Mouse (Mus musculus): Measurements from ENCODE around the gene Snrpd3.

Snrpd3 gene

DNA sequence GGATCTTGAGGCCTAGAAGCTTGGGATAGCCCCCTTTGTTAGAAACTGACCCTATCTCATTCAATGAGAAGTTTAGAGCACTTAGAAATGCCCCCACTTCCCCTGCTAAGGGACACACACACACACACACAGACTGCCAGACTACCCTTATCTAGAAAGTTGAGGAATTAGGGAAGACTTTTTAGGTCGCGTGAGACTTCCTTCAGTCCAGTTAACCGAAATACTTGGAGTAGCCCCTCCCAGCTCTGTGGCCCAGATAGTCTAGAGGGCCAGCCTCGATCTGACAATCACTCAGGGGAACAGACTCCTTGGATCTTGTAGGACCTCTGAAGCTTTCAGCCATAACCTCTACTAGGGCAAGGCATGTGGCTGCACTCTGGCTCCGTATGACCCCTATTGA lies 50.7 kb downstream of the Snrpd3 start:
- DNase-seq (ENCODE audit: low read depth): no peak

DNA sequence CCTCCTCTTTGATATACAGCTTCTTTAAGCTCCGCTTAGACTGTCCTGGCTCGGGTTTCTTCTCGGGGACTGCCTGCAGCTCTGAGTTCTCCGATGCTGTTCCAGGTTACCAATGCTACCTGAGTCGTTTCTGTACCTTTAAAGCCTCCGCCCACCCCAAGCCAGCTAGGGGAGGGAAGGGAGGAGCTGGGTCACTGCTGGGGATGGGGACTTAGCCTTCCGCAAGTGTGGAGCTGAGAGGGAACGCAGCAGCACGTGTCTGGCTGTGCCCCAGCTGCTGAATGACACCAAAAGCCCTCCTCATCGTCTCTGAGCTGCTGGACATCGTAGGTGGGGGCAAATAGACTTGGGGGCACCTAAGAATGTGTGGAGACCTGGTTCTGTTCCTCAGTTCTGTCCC lies 51.1 kb downstream of the Snrpd3 start:
- no peak for DNase-seq (ENCODE audit: low read depth)

- no peak for DNase-seq (ENCODE audit: low read depth)
Measured at GRCm38 (mm10) chr10:75568851-75569250, 51.5 kb downstream of the Snrpd3 start.

DNA sequence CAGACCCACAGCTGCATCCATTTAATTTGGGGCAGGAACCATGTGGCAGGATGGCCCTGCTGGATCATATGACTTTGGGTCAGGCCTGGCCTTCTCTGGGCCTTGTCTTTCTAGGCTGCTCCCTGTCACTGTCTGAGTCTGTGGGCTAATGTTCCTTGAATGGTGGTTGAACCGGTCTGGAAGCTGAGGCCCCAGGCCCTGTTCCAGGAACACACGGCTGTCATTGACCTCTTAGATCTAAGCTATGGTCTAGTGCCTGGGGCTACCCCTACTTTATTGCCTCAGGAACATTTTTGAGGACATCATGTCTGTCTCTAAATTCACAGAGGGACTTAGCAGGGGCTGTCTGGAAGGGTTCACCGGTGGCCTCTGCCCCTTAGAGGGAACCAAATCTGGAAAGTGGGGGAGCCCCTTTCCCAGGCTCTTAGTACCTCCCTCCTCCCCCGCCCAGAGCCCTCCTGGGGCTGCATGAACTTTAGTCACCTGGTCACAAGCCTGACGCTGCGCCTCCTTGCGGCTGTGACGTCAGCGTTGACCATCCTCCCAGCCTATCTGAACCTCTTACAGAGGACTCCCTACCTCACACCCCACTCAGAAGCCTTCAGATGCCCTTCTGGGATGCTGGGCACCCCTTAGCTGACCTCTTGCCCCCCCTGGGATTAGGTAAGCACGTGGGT lies 53.8 kb downstream of the Snrpd3 start:
- DNase-seq (ENCODE audit: low read depth): no peak

- DNase-seq (ENCODE audit: low read depth): no peak
Measured at GRCm38 (mm10) chr10:75571937-75572336, 54.6 kb downstream of the Snrpd3 start.

DNA sequence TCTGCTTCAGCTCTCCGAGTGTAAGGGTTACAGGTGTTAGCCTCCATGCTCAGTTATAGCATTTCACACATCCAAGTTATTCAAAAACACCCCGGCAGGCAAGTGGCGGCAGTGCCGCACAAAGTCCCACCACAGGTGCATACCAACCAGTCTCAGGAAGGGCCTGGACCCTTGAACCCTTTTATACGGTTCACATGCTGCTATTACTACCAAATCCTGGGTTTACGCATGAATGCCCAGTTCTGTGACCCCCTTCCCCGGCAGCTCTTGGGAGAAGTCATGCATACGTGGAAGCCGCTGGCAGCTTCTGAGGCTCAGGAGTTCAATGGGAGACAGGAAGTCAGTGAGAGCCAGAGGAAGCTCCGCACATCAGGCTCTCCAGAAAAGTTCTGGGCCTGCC lies 55.8 kb downstream of the Snrpd3 start:
- no peak for DNase-seq (ENCODE audit: low read depth)

- DNase-seq (ENCODE audit: low read depth): no peak
Measured at GRCm38 (mm10) chr10:75573965-75574364, 56.6 kb downstream of the Snrpd3 start.

- no peak for DNase-seq (ENCODE audit: low read depth)
Measured at GRCm38 (mm10) chr10:75579129-75579528, 61.8 kb downstream of the Snrpd3 start.

- DNase-seq (ENCODE audit: low read depth): peak; percentile 94
Measured at GRCm38 (mm10) chr10:75585876-75586552, 68.7 kb downstream of the Snrpd3 start.

GRCm38 (mm10) chr10:75586553-75586879 lies 69.2 kb downstream of the Snrpd3 start:
- no peak for DNase-seq (ENCODE audit: low read depth)

Data from induced T-regulatory cell, adult 2 months (primary cell).